Mouse (Mus musculus) embryonic facial prominence, embryonic 13.5 days (tissue): ENCODE measurements around the gene Eif2b4. TPM values are rescaled to one million over a fixed set of nuclear protein-coding genes. Genes with fewer than 3 reads are reported as not detected.

Source experiments
- ATAC-seq: fragments of 200-750 bp; cut with Nextera tagmentation; 2 replicates; pipeline ENCODE4 v1.8.0; 2017; ENCODE audit warnings: low read depth; ENCODE audit not compliant: insufficient number of reproducible peaks, insufficient read depth, low FRiP score, low TSS enrichment
- H3K27ac ChIP-seq: fragments of 300-500 bp; sonication (generic); 2 replicates; pipeline ENCODE4 v1.5.1; 2015; ENCODE audit warnings: moderate library complexity, mild to moderate bottlenecking, inconsistent platforms
- H3K27me3 ChIP-seq: fragments of 300-500 bp; sonication (generic); 2 replicates; pipeline ENCODE4 v1.6.1; 2015; ENCODE audit warnings: mild to moderate bottlenecking, inconsistent platforms
- H3K36me3 ChIP-seq: fragments of 300-500 bp; sonication (generic); 2 replicates; pipeline ENCODE4 v1.6.1; 2015; ENCODE audit warnings: mild to moderate bottlenecking, inconsistent platforms
- H3K4me1 ChIP-seq: fragments of 300-500 bp; sonication (generic); 2 replicates; pipeline ENCODE4 v1.6.1; 2015; ENCODE audit warnings: inconsistent platforms
- H3K4me2 ChIP-seq: fragments of 300-500 bp; sonication (generic); 2 replicates; pipeline ENCODE4 v1.6.1; 2015; ENCODE audit warnings: moderate library complexity, mild to moderate bottlenecking, inconsistent platforms
- H3K4me3 ChIP-seq: fragments of 300-500 bp; sonication (generic); 2 replicates; pipeline ENCODE4 v1.5.1; 2015; ENCODE audit warnings: mild to moderate bottlenecking, inconsistent platforms
- H3K9ac ChIP-seq: fragments of 300-500 bp; sonication (generic); 2 replicates; pipeline ENCODE4 v1.6.1; 2015; ENCODE audit warnings: mild to moderate bottlenecking, inconsistent platforms
- H3K9me3 ChIP-seq: fragments of 300-500 bp; sonication (generic); 2 replicates; pipeline ENCODE4 v1.6.1; 2016; ENCODE audit warnings: inconsistent platforms
- WGBS: fragments of 180-500 bp; shearing (Covaris S2); methylation state at CpG from one replicate; pipeline ENCODE4 v1.1.7; 2015; ENCODE audit warnings: mixed read lengths; 5-methylcytosine and 5-hydroxymethylcytosine counted together
- polyA plus RNA-seq: library from polyadenylated mRNA; unstranded; fragments of >200 nt; fragmentation: Nextera tagmentation; extraction: Ambion mirVana; gene quantifications from 2 replicates; pipeline ENCODE4 v1.2.1, GENCODE M21; 2015

Gene Eif2b4
- polyA plus RNA-seq, 1 experiment from 2014 or later, result 71.2 TPM

DNA sequence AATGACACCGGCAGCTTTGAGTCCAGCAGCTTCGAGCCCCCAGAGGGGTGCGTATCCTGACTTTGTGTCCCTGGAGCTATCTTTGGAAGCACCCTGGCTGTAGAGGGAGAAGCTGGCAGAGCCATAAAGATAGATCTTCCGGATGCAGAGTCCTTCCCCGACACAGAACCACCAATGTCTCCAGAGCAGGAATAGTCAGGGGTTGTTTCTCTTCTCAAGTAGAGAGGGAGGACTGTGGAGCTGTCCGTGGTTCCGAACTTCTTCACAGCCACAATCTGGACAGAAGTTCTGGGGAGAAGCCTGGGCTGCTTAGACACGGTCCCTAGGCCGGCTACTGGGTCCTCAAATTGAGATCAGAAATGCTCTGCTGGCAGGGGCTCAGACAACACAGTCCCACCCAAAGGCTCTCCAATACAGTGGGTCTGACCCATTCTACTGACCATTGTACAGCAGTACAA, 54.2 kb downstream of the Eif2b4 start:
- Histone ChIP-seq H3K4me3 (peak overlapping the region; percentile 29), H3K9me3 (no peaks in the 10 kb centered on the region), H3K4me1 (peaks cover 23% of the 10 kb centered on the region), H3K9ac (no peak overlapping the region), H3K27me3 (peaks cover 62% of the 10 kb centered on the region), H3K27ac (no peak overlapping the region), H3K36me3 (peaks cover 17% of the 10 kb centered on the region), H3K4me2 (peak overlapping the region; percentile 45)
- no peak for ATAC-seq
- 14% methylated on average over 9 of the region's 9 CpGs for WGBS

DNA sequence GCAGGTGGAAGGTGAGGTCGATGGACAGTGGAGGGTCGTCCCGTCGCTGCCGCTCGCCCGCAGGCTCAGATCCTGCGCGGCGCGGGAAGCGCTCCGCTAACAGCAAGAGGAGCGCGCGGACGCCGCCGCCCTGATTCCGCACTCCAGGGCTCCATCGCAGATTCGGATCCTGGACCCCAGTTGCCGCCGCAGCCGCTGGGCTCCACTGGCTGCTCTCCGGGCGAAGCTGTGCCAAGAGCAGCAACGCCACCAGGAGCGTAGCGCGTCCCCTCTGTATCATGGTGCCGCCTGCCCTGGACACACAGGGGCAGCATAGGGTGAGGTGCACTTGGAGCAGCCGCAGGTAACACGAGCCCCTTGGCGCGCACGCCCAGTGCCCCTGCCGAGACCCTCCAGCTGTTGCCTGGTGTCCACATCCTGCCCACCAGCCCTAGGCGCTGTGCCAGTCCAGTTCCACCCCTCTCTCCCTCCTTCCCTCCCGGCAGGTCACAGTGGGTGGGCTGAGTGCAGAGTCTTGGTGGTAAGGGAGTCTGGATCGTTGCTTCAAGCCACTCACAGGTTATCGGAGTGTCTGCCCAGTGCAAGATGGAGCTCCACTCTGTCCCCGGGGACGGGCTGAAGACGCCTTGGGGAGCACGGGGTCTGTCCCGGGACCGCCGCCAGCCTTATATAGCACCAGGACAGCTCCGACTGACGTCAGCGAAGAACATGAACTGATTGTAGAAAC, 54.8 kb downstream of the Eif2b4 start, which contains the start of gene Ucn:
Ucn (minus strand) TSS at position 589 of the 727 bp plus-strand sequence.
- Histone ChIP-seq H3K27me3 (peaks cover 67% of the 10 kb centered on the region), H3K4me3 (peak within 1 kb of the TSS; percentile 29), H3K9ac (no peak within 1 kb of the TSS), H3K4me2 (peak within 1 kb of the TSS; percentile 45), H3K9me3 (no peaks in the 10 kb centered on the region), H3K36me3 (peaks cover 12% of the 10 kb centered on the region), H3K4me1 (peaks cover 23% of the 10 kb centered on the region), H3K27ac (no peak within 1 kb of the TSS)
- WGBS, result 2% methylated on average over 52 of the region's 52 CpGs
- no peak for ATAC-seq

DNA sequence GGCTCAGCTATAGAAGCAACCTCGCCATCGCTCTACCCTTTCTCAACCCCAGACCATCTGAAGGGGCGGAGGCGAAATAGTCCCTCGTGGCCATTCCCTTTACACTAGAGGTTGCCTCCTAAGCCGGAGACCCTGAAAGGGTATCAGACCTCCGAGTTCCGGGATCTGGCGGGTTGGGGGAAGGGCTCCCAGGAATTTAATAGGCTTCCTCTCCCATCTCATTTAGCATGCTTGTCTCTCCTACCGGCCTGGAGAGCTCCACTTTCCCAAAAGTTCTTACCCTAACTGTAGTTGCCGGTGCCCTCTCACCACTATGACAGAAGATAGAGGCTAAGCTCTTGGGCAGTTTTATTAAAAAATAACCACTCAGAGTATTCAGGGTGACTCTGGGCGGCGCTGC, 55.6 kb downstream of the Eif2b4 start:
- no peak overlapping the region for H3K9ac ChIP-seq
- H3K4me1 ChIP-seq, result peaks cover 23% of the 10 kb centered on the region
- whole genome bisulfite sequencing, result 1% methylated on average over 13 of the region's 13 CpGs
- no peak overlapping the region for H3K27ac ChIP-seq
- peak overlapping the region; percentile 29 for H3K4me3 ChIP-seq
- peak overlapping the region; percentile 45 for H3K4me2 ChIP-seq
- H3K36me3 ChIP-seq, result peaks cover 9% of the 10 kb centered on the region
- ATAC-seq, result no peak
- no peaks in the 10 kb centered on the region for H3K9me3 ChIP-seq
- peaks cover 67% of the 10 kb centered on the region for H3K27me3 ChIP-seq

Other genes with a start within 250 kb of the Eif2b4 start
- gene Cgref1, start 247.8 kb downstream of the Eif2b4 start, polyA plus RNA-seq, result 8.2 and 11.5 TPM in 2 replicates
- 132 and 133 TPM in 2 replicates for gene Preb, start 233.1 kb downstream of the Eif2b4 start, polyA plus RNA-seq
- 0.08 TPM in 1 of 2 replicates, not detected in the other for gene Tcf23, start 224.8 kb downstream of the Eif2b4 start, polyA plus RNA-seq
- 123 and 138 TPM in 2 replicates for gene Atraid, start 145.1 kb downstream of the Eif2b4 start, polyA plus RNA-seq
- gene Slc5a6, start 144.5 kb downstream of the Eif2b4 start, polyA plus RNA-seq, result 10.2 and 11.8 TPM in 2 replicates
- 27.9 and 30.2 TPM in 2 replicates for gene Cad, start 138.7 kb downstream of the Eif2b4 start, polyA plus RNA-seq
- gene Dnajc5g, start 87.1 kb downstream of the Eif2b4 start, polyA plus RNA-seq, result not detected in 2 replicates
- 0.73 TPM in 1 of 2 replicates, not detected in the other for gene Slc30a3, start 85.2 kb downstream of the Eif2b4 start, polyA plus RNA-seq
- 0.37 and 0.62 TPM in 2 replicates for gene Trim54, start 76.7 kb downstream of the Eif2b4 start, polyA plus RNA-seq
- not detected in 2 replicates for gene Ucn, start 54.6 kb downstream of the Eif2b4 start, polyA plus RNA-seq
- gene Mpv17, start 39.2 kb downstream of the Eif2b4 start, polyA plus RNA-seq, result 69.4 and 70.2 TPM in 2 replicates
- gene Gm29609, start 13.5 kb downstream of the Eif2b4 start, polyA plus RNA-seq, result 0.41 and 2.6 TPM in 2 replicates
- 81.9 and 87.5 TPM in 2 replicates for gene Gtf3c2, start 13.3 kb downstream of the Eif2b4 start, polyA plus RNA-seq
- 134 and 155 TPM in 2 replicates for gene Snx17, start 203 bp downstream of the Eif2b4 start, polyA plus RNA-seq
- 11.2 and 14.8 TPM in 2 replicates for gene Zfp513, start 8.9 kb upstream of the Eif2b4 start, polyA plus RNA-seq
- 130 and 139 TPM in 2 replicates for gene Ppm1g, start 27.3 kb upstream of the Eif2b4 start, polyA plus RNA-seq
- gene Nrbp1, start 47.4 kb upstream of the Eif2b4 start, polyA plus RNA-seq, result 159 and 161 TPM in 2 replicates
- 0.54 TPM in 1 of 2 replicates, not detected in the other for gene Gm9970, start 47.8 kb upstream of the Eif2b4 start, polyA plus RNA-seq
- gene Krtcap3, start 58.3 kb upstream of the Eif2b4 start, polyA plus RNA-seq, result 15.4 and 16.2 TPM in 2 replicates
- 44.8 and 47.1 TPM in 2 replicates for gene Ift172, start 97.7 kb upstream of the Eif2b4 start, polyA plus RNA-seq
- 80.5 and 89.0 TPM in 2 replicates for gene Fndc4, start 102.7 kb upstream of the Eif2b4 start, polyA plus RNA-seq
- gene Gckr, start 104.0 kb upstream of the Eif2b4 start, polyA plus RNA-seq, result 0.79 and 1.0 TPM in 2 replicates